Mouse (Mus musculus): ENCODE results near the gene Gm47955. TPM values are rescaled to one million over a fixed set of nuclear protein-coding genes. Genes with fewer than 3 reads are reported as not detected.
"Not testable (repeated sequence)": the region's sequence is repeated elsewhere in the genome, so short reads cannot be mapped to it uniquely, and the experiment has no call there.

The Gm47955 gene
- total RNA-seq, 4 experiments from 2014 or later, result not detected

DNA sequence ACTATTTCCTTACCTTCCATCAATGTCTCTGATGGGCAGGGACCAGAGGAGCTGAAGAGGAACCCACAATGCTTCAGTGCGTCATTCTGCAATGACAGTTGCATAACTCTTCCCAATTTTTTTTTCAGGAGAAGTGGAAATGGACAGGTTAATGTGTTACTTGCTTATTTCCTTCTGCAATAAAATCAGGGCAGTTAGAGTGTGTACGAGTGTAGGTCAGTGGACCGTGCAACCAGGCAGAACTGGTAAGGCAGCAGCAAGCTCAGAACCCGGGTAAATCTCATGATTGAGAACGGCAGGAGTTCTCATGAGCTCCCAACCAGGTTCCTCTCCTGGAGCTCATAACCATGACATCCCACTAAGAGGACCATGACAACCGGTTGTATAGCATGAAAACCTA lies 32.0 kb downstream of the Gm47955 start:
- no peak for DNase-seq (ENCODE audit: low spot score)

DNA sequence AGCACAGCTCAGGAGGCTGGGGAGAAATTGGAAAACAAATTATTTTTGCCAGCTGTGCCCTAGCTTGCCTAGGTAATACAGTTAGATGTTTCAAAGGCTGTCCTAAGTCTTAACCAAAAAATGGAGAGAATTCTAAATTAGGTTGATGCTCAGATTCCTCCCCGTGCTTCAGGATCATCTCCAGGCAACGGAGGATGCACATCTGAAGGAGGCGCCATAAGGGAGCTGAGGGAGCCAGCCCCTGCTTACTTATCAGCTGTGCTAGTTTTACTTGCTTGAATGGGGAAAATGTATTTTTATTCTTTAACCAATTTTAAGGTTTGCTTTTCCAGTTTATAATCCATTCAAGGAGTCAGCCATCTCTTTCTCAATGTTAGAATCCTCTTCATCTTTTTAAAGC lies 33.9 kb downstream of the Gm47955 start:
- no peak for DNase-seq (ENCODE audit: low spot score)

DNA sequence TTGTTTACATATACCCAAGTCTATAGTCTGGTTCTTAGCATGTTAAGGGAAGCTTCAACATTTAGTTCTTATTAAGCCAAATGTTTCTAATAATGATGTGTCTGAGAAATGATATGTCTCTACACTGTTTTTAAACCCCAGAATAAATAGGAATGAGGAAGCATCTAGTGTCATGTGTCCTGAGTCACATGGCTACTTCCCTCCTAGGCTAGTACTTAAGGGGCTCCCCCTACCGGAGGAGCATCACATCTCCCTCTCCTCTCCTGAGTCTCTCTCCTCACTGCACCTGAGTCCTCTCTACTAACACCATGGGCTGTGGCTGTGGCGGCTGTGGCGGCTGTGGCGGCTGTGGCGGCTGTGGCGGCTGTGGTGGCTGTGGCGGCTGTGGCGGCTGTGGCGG lies 40.2 kb downstream of the Gm47955 start, which contains the start of gene Gm47959:
Gene Gm47959 (plus strand): TSS at position 243 of the 400 bp plus-strand sequence.
- not testable (repeated sequence) for DNase-seq (ENCODE audit: low spot score)

DNA sequence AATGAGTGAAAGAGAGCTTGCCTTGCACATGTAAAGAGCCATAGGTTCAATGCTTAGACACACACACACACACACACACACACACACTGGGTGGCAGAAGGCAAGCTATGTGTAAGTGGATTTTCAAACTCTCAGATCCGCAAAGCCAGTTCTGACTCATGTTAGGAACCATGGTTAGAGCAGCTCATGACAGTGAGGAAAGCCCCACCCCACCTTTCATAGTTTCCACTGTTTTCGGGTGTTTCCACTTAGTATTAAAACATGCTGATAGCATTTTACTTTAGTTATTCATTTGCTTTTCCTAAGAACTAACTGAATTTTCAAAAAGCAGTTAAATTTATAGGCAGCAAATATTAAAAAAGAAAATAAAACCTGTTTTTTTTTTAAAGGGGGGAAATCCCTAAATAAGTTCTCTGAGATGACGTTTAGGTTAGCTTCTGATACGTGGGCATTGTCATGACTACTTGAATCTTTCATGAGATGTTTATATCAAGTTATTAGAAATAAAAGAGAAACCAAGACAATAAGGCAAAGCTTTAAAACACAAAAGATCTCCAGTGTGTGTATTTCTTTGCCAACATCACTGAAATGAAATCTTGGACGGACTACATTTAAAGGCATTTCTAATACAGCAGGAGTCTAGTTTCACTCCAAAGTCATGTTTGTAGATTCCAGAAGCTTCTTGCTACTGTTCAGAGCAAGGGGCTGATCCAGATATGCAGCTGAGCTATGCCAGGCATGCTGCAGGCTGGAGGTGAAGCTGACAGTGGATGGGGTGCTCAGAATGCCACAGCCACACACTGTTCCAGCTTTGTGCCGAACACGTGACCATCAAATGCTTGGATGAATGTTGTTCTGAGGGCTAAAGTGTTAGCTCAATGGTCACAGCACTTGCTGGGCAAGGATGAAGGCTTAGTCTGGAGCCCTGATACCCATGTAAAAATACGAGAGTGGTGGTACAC lies 46.4 kb downstream of the Gm47955 start:
- no peak for DNase-seq (ENCODE audit: low spot score)

DNA sequence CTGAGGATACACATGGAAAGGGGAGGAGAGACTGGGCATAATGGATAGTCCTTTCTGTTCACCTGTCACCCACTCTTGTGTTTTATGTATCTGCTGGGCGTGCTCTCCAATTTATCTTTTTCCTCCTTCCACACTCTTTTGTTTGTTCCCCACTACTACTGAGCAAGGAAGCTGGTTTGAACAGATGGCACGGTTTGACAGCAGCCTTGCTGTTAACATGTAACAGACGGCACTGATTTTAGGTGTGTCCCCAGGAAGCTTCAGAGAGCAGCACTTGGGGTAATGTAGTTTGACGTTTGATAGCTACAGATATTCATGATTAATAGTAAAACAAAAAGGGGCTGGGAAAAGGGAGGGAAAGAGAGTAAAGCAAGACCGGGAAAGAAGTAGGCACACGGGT lies 47.4 kb downstream of the Gm47955 start:
- DNase-seq (ENCODE audit: low spot score), result no peak

Other genes with a start within 250 kb of the Gm47955 start
- 100 to 1,000 TPM; 150 to 163 (median 154) TPM for gene Mff, start 235.4 kb upstream of the Gm47955 start, total RNA-seq (2022)
- gene Tm4sf20, start 191.8 kb upstream of the Gm47955 start, total RNA-seq (2022), result not detected
- gene Gm47791, start 189.0 kb upstream of the Gm47955 start, total RNA-seq (2022), result not detected
- 10 to 100 TPM; 23.8 to 28.7 (median 26.0) TPM for gene Agfg1, start 120.8 kb upstream of the Gm47955 start, total RNA-seq (2022)
- gene A030005L19Rik, start 47.0 kb upstream of the Gm47955 start, total RNA-seq (2022), result not detected
- gene A030014E15Rik, start 35.4 kb upstream of the Gm47955 start, total RNA-seq (2022), result not detected
- gene Gm6217, start 28.9 kb upstream of the Gm47955 start, total RNA-seq (2022), result not detected
- not detected for gene A030003K21Rik, start 16.9 kb upstream of the Gm47955 start, total RNA-seq (2022)
- not detected for gene Gm7544, start 4.3 kb upstream of the Gm47955 start, total RNA-seq (2022)
- gene Gm47959, start 40.3 kb downstream of the Gm47955 start, total RNA-seq (2022), result not detected
- gene Slc19a3, start 78.2 kb downstream of the Gm47955 start, total RNA-seq (2022), result under 1 TPM; 0.12 to 0.63 (median 0.37) TPM
- gene Krtap28-10, start 82.2 kb downstream of the Gm47955 start, total RNA-seq (2022), result not detected
- not detected for gene Gm47969, start 84.6 kb downstream of the Gm47955 start, total RNA-seq (2022)
- gene A030005K14Rik, start 99.1 kb downstream of the Gm47955 start, total RNA-seq (2022), result not detected
- not detected for gene Krtap28-13, start 100.6 kb downstream of the Gm47955 start, total RNA-seq (2022)
- gene Ccl20, start 156.5 kb downstream of the Gm47955 start, total RNA-seq (2022), result not detected
- gene Daw1, start 199.5 kb downstream of the Gm47955 start, total RNA-seq (2022), result not detected